Mouse (Mus musculus) erythroid progenitor cell, adult 5-6 weeks (primary cell): ENCODE results near the gene Cyb5r3. TPM values are rescaled to one million over a fixed set of nuclear protein-coding genes. Genes with fewer than 3 reads are reported as not detected.

Experiments
- ATAC-seq: replicated peaks from 2 replicates; pipeline ENCODE4 v1.8.0; 2016; ENCODE audit warnings: moderate number of reproducible peaks, mild to moderate bottlenecking, moderate TSS enrichment, inconsistent platforms; ENCODE audit not compliant: poor library complexity, low FRiP score, severe bottlenecking
- total RNA-seq, 2 experiments: library from RNA; stranded (forward) in 1 of 2; stranded (reverse) in 1 of 2; fragments of 150-400 nt in 1 of 2; fragments of 186-747, 209-891 nt in 1 of 2; gene quantifications; 2 replicates each; pipeline versions ENCODE4 v1.2.3 to v1.2.4; 2015 to 2017; ENCODE audit warnings: low replicate concordance in 2 of 2

The Cyb5r3 gene
- 106 and 112 TPM in 2 replicates for total RNA-seq (2015; ENCODE audit: low replicate concordance)
- total RNA-seq (2017; ENCODE audit: low replicate concordance) = 48.1 and 57.9 TPM in 2 replicates

DNA sequence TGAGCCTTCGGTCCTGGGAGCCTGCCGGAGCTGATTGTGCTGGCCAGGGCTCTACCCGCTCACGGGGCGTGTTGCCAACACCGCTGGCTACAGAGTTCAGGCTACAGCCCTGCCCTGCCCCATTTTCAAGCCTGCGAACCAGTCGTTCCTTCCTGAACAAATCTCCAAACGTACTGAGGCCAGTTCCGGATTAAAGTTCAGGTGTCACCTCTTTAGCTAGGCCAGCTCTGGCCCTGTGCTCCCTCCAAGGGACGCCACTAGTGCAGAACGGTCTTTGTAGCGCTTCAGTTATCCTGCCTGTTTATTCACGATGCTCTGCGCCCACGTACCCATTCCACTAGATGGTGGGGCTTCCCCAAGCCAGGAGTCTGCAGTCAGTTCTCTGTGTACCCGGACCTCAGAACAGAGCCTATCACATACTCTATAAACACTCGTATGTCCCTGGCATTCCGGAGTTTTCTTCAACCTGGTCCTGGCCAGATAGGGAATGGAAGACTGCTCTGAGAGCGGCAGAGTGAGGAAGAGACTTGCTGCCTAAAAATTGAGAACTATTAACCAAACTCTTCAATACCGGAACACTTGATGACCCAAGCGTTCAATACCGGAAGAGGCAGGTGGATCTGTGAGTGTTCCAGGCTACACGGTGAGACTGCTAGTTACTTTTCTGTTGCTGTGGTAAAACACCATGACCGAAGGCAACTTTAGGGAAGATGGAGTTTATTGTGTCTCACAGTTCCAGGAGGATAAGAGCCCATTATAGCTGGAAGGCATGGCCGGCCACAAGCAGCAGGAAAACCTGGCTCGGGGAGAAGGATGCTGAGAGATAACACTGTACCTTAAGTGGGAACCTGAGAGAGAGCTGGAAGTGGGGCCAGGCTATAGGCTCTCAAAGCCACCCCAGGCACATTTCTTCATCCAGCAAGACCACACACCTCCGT is at the start of gene Cyb5r3:
Cyb5r3 (minus strand) TSS at position 101 of the 938 bp plus-strand sequence.
- ATAC-seq = peak; percentile 52

DNA sequence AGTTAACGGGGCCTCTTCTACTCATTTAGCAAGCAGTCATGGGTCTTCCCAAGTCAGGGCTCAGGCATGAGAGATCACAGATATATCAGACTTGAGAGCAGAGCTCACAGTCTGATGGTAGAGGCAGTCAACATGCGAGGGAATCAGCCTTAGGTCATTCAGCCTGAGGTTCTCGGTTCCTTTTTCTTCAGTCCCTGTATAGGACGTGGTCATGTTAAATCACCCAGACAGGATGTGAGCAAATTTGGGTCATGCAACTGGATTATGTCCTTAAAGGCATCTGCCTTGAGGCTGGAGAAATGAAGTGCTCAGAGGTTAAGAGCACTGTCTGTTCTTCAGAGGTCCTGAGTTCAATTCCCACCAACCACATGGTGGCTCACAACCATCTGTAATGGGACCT is 49.3 kb upstream of the Cyb5r3 start:
- no peak for ATAC-seq

DNA sequence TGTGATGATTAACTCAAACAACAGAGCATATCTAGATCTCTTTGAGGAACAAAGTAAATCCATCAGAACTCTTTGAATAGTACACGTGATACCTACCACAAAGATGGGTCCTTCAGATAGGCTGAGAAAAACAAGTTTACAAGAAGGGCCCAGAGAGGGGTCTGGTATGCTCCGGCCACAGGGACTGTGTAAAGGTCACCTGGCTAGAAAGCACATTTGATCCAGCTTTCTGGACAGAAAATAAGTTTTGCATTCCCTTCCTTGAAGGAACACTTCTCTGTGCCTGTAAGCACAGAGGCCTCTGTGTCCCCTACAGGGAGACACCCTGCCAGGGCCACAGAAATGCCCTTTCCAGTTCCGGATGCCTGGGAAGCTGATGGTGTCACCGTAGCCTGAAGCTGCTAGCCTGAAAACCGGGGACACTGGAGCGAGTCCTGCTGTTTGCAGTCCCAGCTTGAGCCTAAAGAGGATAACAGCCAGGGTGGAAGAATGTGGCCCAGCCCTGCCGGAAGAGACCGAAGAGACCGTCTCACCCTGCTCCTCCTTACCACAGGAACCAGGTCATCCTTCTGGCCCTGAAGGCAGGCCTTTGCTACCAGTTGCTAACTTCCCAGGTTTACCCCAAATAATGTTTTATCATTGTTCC is 48.1 kb upstream of the Cyb5r3 start:
- no peak for ATAC-seq

DNA sequence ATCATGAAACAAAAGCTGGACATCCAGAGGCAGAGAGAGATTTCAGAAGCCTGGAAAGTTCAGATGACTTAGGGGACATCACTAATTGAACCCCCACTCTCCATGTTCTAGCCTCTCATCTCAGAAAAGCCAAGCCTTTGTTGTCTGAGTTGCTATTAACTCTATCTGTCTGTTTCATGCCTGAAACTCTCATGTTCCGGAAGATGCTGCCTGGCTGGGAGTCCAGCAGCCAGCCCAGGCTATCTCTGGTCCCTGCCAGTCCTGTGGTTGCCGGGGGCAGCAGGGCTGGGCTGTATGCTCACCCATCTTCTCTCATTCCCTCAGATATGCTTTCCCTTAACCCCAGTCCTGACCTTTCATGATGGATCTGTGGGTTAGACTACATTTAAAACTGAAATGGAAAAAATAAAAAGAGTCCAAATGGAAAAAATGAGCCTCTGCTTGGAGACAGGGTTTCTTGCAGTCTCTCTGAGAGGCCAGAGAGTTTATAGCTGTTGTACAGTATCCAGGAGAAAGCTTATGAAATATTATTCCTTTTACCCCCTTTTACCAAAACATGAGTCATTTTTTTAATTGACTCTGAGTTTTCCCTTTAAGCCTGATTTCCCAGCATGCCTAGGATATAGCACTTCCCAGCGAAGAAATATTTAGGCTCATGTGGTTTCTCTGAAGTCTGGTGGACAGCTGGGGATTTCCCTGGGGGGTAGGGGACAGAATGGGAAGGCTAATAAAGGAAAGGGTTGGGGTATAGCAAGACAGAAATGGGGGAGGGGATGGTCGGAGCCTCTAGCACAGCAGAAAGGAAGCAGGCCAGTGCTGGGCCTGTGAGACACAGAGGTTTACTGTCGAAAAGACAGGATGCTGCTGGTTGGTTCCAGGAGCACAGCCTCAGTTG is 43.2 kb upstream of the Cyb5r3 start:
- no peak for ATAC-seq

DNA sequence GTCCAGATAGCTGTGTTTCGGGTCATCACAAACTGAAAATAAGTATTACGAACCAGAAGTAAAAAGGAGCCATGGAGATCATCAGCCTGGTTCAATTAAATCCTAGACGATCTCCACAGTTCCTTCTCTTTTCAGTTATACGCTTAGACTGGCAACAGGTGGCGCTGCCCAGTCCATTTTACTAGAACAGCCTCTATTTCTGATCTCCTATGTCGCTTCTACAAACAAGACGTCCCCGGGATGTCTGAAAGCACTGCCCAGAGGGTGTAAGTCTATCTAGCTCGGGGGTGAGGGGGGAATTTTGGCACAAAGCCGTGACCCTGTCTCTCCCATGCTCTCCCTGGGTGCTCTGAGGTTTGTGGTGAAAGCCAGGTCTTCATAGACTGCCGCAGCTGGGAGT is 37.8 kb upstream of the Cyb5r3 start:
- no peak; the same call in 1 of the 2 replicates for ATAC-seq

DNA sequence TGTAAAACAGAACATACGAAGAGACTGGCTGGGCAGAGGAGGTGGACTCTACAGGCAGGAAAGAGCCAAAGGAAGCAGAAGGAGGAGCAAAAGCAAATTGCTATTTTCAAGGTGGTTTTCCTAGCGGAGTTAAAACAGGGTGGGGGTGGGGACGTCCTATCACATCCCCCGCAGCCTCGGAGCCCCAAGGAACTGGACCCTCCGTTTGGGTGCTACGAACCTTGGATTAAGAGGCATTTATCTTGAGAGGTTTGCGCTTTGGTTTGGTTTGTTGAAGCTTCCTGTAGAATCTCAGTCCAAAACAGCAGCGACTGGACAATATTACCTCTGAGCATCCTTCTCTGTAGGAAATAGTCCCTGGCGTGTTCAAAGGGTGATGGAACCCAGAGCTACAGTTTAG is 37.3 kb upstream of the Cyb5r3 start:
- no peak for ATAC-seq

DNA sequence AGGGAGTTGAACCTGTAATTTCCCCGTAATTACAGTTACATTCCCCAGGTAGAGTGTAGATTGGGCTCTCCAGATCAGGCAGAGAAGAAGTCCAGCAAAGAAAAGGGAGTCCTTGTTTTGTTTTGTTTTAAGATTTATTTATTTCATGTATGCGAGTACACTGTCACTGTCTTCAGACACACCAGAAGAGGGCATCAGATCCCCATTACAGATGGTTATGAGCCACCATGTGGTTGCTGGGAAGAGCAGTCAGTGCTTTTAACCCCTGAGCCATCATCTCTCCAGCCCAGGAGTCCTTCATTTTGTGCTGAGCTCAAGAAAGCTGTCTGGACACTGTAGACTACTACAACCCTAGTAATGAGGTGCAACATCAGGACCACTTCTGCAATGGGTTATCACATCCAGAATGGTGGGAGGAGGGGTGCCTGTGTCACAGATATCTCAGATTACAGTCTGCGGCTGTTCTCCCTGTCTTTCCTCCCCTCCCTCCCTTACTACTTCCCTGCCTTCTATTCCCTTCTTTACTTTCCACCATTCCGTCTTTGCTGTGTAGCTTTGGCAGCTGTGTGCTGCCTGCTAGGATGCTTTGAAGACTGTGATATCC is 36.8 kb upstream of the Cyb5r3 start:
- no peak for ATAC-seq

DNA sequence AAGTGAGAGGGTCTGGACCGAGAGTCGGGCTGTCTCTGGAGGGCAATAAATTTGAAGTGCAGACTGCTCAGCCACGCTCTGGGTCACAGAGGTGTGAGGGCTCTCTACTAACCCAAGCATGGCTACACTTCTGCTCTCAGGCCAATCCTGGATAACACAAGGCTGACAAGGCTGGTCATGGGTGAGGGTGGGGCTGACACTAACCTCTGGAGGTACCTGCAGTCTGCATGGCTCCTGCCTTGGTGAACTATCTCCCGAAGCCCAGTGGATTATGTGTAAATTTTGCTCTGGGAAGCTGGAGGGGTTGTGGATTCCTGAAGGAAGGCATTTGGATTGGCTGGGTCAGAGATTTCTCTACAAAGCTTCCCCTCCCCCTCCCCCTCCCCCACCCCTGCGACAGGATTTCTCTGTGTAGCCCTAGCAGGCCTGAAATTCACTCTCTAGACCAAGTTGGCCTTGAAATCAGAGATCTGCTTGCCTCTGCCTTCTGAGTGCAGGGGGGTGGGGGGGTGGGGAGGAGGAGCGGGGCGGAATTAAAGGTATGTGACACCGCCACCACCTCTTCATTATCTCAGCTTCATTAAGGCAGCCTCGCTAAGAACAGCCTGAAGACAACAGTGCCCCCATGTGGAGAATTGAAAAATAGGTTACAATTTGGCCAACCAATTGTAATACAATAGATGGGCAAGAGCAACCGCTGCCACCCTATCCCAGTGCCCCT is 32.5 kb upstream of the Cyb5r3 start:
- ATAC-seq = peak; percentile 77

DNA sequence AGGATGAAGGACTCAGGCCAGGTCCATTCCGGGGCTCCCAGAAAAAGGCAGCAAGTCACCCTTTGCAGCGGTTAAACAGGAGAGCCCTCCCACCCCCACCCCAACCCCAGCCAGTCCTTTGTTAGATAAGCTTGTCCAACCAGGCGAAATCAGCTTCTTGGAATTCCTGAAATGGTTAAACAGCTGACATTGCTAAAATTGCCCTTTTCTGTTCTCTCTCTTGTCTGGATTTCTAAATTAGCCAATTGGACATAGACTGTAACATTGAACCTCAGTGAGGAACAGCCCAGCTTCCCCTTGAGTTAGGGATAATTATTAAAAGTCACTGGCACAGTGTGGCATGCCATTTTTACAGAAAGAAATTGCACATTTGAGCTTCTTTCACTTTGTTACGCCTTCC is 30.0 kb upstream of the Cyb5r3 start:
- no peak for ATAC-seq

DNA sequence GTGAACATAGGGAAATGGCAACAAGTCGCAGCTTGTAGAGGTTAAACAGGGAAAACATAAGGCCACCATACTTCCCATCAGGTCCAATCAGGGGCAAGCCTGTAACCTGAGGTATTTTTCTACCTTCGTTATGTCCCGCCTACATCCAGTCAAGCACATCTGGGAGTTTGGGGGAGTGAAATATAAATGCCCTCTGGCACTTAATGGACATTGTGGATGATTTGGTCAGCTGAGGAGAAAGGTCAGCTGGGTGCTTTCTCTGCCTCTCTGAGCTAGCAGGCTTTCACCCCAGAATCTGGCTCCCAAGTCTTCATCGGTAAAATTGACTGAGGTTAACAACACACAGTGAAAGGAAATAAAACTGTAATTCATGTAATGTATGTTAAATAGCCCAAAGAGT is 21.0 kb upstream of the Cyb5r3 start:
- no peak for ATAC-seq

DNA sequence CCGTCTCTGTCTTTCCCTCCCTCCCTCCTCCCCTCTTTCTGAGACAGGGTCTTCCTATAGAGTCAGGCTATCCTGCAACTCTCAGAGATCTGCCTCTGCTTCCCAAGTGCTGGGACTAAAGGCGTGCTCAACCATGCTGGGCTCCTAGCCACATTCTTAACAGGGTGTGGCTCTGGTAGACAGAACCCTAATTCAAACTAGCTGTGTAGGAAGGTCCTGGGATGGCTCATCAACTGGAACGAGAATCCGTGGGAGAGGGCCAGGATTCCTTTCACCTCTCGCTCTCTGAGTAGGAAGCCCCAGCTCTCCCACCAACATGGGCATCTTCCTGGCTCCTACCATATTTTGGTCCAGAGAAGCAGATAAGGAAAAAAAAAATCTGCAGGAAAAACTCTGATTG is 10.0 kb upstream of the Cyb5r3 start:
- ATAC-seq = no peak

DNA sequence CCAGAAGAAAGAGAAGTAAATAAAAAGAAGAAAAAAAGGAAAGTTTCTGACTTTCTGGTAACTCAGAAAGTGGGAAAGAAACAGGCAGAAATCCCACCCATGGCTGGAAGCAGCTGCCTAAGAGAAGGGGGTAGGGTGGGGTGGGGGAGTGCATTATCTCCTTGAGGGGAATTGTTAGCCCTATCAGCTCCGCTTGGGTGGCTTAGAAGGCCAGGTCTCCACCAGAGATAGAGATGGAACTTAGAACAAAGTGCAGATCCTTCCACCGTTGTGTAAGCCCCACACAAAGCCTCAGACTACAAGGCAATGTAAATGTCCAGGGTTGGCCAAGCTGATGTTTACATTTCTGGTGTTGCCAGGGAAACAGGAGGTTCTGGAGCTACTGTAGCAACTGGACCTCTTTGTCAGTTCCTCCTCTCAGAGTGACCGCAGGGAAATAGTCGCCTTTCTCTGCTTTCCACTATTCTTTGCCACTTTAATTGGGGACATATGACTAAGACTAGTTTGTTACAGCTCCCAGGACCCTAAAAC is 9.5 kb upstream of the Cyb5r3 start:
- ATAC-seq = no peak

DNA sequence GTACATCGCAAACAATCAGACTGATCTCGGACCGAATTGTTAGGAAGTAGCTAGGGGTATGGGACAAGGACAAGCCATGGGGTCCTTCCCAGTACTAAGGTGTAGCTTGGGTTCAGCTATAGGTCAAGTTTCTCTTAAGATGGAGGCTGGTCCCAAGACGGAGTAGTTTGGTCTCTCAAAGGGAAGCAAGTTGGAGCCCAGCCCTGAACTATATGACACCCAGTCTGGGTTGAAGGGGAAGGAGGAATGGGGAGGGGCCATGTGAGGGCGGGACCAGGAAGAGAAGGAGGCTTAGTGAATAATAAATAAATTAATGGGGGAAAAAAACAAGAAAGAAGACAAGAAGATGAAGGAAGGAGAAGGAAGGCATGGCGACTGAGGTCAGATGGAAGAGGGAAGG is 7.6 kb upstream of the Cyb5r3 start:
- no peak for ATAC-seq

DNA sequence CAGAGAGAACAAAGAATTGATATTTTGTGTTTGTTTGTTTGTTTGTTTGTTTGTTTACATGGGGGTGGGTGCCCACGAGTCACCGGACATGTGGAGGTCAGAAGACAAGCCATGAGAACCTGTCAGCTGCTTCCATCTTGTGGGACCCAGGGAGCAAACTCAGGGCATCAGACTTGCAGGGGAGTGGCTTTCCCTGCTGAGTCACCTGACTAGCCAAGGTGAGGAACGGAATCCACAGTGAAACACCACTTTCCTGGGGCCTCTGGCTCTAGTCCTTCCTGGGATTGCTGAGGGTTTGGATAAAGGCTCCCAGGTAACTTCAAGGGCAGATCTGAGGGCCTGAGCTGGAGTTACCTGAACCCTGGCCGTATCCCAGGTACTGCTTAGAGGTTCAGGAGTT is 4.3 kb upstream of the Cyb5r3 start:
- no peak for ATAC-seq

DNA sequence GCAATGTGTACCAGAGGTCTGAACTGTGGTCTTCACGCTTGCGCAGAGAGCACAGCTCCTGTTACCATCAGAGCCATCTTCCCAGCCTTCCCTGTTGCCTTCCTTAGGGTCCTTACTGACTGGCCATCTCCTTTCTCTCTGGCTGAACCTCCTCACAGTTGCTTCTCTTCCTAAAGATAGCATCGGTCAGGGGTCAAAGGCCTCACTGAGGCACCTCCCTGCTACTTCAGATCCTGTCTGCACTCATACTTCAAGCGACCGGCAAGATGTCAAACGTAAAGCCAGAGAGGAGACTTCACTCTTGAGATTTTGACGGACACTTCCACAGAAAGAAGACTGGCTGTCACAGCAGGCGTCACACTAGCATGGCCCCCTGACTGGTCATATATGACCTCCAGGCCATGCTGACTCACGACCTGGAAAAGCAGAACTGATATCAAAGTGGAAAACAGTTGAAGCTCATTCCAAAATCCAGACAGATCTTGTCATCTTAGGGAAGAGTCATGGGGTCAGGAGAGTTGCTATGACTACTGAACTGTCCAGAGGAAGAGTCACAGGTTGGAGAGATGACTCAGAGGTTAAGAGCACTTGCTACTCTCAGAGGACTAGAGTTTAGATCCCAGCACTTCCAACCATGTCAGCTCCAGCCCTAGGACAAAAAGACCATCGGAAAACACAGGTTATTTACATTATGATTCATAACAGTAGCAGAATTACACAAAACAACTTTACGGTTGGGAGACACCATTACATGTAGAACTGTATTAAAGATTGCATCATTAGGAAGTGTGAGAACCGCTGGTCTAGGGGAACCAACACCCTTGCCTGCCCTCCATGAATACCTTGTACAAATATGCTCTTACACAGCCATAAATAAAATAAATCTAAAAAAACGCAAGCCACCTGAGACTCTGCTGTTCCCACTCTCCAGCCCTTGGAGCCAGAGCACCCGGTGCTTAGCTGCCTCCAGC is 1.8 kb upstream of the Cyb5r3 start:
- ATAC-seq = no peak

DNA sequence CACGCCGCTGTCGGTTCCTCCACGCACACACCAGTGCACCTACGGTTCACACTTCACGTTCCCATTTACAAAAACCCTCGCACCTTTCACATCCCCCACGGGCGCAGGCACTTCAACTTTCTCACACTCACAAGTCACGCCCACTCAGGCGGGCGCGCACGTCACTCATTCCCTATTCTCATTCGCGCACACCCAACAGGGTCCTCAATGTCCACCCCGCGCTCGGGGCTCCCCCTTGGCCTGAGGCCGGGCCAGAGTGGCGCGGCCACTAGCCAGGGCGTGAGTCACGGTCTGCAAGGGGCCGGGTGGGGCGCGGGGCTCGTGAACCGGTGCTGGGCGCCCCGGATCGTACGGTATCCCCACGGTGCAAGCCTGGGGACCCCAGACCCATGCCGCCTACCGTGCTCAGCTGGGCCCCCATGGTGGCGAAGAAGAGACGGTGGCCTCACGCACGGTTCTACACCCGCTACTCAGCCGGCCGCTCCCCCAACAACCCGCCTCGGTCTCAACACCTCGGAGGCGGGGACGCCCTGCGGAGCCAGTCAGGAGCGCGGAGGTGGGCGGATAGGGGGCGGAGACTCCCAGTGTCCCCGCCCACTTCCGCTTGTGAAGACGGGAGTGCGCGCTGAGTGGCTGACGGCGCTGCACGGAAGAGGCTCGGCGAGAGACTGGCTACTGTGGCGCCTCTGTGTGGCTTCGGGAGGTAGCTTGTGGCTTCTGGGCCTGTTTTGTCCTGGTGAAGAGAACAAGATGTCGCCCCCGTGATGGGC is 495 bp downstream of the Cyb5r3 start:
- peak; percentile 81 for ATAC-seq
